Mouse (Mus musculus): Measurements from ENCODE around the gene Zg16.
"Not testable (repeated sequence)": the region's sequence is repeated elsewhere in the genome, so short reads cannot be mapped to it uniquely, and the experiment has no call there.

The Zg16 gene

GRCm38 (mm10) chr7:127103960-127104359, 16.8 kb upstream of the Zg16 start:
- DNase-seq = no peak

GRCm38 (mm10) chr7:127102148-127102547, 15.0 kb upstream of the Zg16 start:
- no peak for DNase-seq

GRCm38 (mm10) chr7:127101451-127102016, 14.4 kb upstream of the Zg16 start:
- DNase-seq = no peak

- DNase-seq = no peak
Measured at GRCm38 (mm10) chr7:127099528-127099927, 12.4 kb upstream of the Zg16 start.

- no peak for DNase-seq
Measured at GRCm38 (mm10) chr7:127098950-127099349, 11.8 kb upstream of the Zg16 start.

GRCm38 (mm10) chr7:127098521-127098920, 11.4 kb upstream of the Zg16 start:
- no peak for DNase-seq

GRCm38 (mm10) chr7:127096456-127096855, 9.3 kb upstream of the Zg16 start:
- DNase-seq = no peak

- no peak for DNase-seq
Measured at GRCm38 (mm10) chr7:127093914-127094313, 6.8 kb upstream of the Zg16 start.

GRCm38 (mm10) chr7:127091114-127091896, 4.2 kb upstream of the Zg16 start, which contains the start of gene AI467606:
AI467606 (plus strand) TSS chr7:127091359.
- no peak for DNase-seq

- DNase-seq = no peak
Measured at GRCm38 (mm10) chr7:127090154-127091113, 3.3 kb upstream of the Zg16 start.

GRCm38 (mm10) chr7:127088901-127089845, 2.0 kb upstream of the Zg16 start:
- no peak for DNase-seq

- no peak for DNase-seq
Measured at GRCm38 (mm10) chr7:127088083-127088482, 955 bp upstream of the Zg16 start.

GRCm38 (mm10) chr7:127085751-127086150, 1.4 kb downstream of the Zg16 start:
- not testable (repeated sequence) for DNase-seq

GRCm38 (mm10) chr7:127084794-127085193, 2.3 kb downstream of the Zg16 start:
- DNase-seq = no peak

GRCm38 (mm10) chr7:127083689-127084088, 3.4 kb downstream of the Zg16 start:
- DNase-seq = no peak

- no peak for DNase-seq
Measured at GRCm38 (mm10) chr7:127082995-127083394, 4.1 kb downstream of the Zg16 start.

GRCm38 (mm10) chr7:127082271-127082670, 4.9 kb downstream of the Zg16 start:
- no peak for DNase-seq

GRCm38 (mm10) chr7:127080045-127080444, 7.1 kb downstream of the Zg16 start:
- no peak for DNase-seq

- DNase-seq = no peak
Measured at GRCm38 (mm10) chr7:127077692-127078091, 9.4 kb downstream of the Zg16 start.

GRCm38 (mm10) chr7:127076188-127076587, 10.9 kb downstream of the Zg16 start:
- DNase-seq = no peak

GRCm38 (mm10) chr7:127073221-127073620, 13.9 kb downstream of the Zg16 start:
- no peak for DNase-seq

- DNase-seq = no peak
Measured at GRCm38 (mm10) chr7:127070871-127071413, 16.2 kb downstream of the Zg16 start.
